Mouse (Mus musculus) MEL (cell line): ENCODE measurements around the gene Sgpp2. TPM values are rescaled to one million over a fixed set of nuclear protein-coding genes. Genes with fewer than 3 reads are reported as not detected.

Experiments
- DNase-seq: peaks from one replicate; pipeline ENCODE4 v3.0.0; 2011; ENCODE audit warnings: low read depth, low spot score
- H3K27ac ChIP-seq: 2 replicates; pipeline ENCODE4 v1.5.1; 2012; ENCODE audit warnings: low read depth, mild to moderate bottlenecking, control low read depth, low read length, moderate library complexity; ENCODE audit not compliant: control insufficient read depth
- H3K27me3 ChIP-seq, 2 experiments: fragments of 150-350 bp in 1 of 2; sonication (generic) in 1 of 2; 2 replicates each; pipeline ENCODE4 v1.6.1; 2012; ENCODE audit warnings: low read length in 2 of 2, mild to moderate bottlenecking in 2 of 2, improper control_type of control experiment in 1 of 2, moderate library complexity in 1 of 2; ENCODE audit not compliant: insufficient read depth in 2 of 2, control insufficient read depth in 1 of 2
- H3K36me3 ChIP-seq, 2 experiments: 2 replicates each; pipeline ENCODE4 v1.6.1; 2012 to 2014; ENCODE audit warnings: low read length in 2 of 2, improper control_type of control experiment in 1 of 2, inconsistent platforms in 1 of 2, mild to moderate bottlenecking in 1 of 2; ENCODE audit not compliant: insufficient read depth in 2 of 2, control insufficient read depth in 1 of 2
- H3K4me1 ChIP-seq, 2 experiments: fragments of 150-350 bp in 1 of 2; sonication (generic) in 1 of 2; 2 replicates each; pipeline ENCODE4 v1.6.1; 2012; ENCODE audit warnings: low read length in 2 of 2, improper control_type of control experiment in 1 of 2, mild to moderate bottlenecking in 1 of 2; ENCODE audit not compliant: insufficient read depth in 2 of 2, control insufficient read depth in 1 of 2
- H3K4me3 ChIP-seq, 2 experiments: fragments of 150-350 bp in 1 of 2; sonication (generic) in 1 of 2; 2 replicates each; pipeline ENCODE4 v1.5.1; 2012; ENCODE audit warnings: low read depth in 2 of 2, low read length in 2 of 2, mild to moderate bottlenecking in 2 of 2, moderate library complexity in 2 of 2, control low read depth in 1 of 2, improper control_type of control experiment in 1 of 2; ENCODE audit not compliant: control insufficient read depth in 1 of 2, insufficient read depth in 1 of 2
- H3K79me2 ChIP-seq: 2 replicates; pipeline ENCODE4 v1.6.1; 2012; ENCODE audit warnings: mild to moderate bottlenecking, low read length, moderate library complexity; ENCODE audit not compliant: control insufficient read depth, poor library complexity, insufficient read depth
- H3K9ac ChIP-seq: 2 replicates; pipeline ENCODE4 v1.6.1; 2012; ENCODE audit warnings: low read depth, mild to moderate bottlenecking, control low read depth, low read length, moderate library complexity; ENCODE audit not compliant: control insufficient read depth, poor library complexity, severe bottlenecking
- H3K9me3 ChIP-seq: fragments of 150-350 bp; sonication (generic); replicated peaks from 2 replicates; pipeline ENCODE4 v1.6.1; 2012; ENCODE audit warnings: mild to moderate bottlenecking, low read length, improper control_type of control experiment, moderate library complexity; ENCODE audit not compliant: insufficient read depth
- BHLHE40 ChIP-seq: IDR thresholded peaks from 2 replicates; pipeline ENCODE4 v1.6.1; 2012; ENCODE audit warnings: low read depth, mild to moderate bottlenecking, inconsistent platforms, low read length, improper control_type of control experiment, borderline replicate concordance
- CHD2 ChIP-seq: IDR thresholded peaks from 2 replicates; pipeline ENCODE4 v1.6.1; 2011; ENCODE audit warnings: low read length, improper control_type of control experiment
- E2F4 ChIP-seq: IDR thresholded peaks from 2 replicates; pipeline ENCODE4 v1.6.1; 2011; ENCODE audit warnings: low read depth, low read length, improper control_type of control experiment, borderline replicate concordance
- ELF1 ChIP-seq: IDR thresholded peaks from 2 replicates; pipeline ENCODE4 v1.6.1; 2014; ENCODE audit warnings: low read depth, mild to moderate bottlenecking, inconsistent platforms, low read length, improper control_type of control experiment, moderate library complexity
- EP300 ChIP-seq, 2 experiments: IDR thresholded peaks; 2 replicates each; pipeline ENCODE4 v1.6.1; 2011; ENCODE audit warnings: improper control_type of control experiment in 2 of 2, low read length in 2 of 2, low read depth in 1 of 2, mild to moderate bottlenecking in 1 of 2
- ETS1 ChIP-seq: IDR thresholded peaks from 2 replicates; pipeline ENCODE4 v1.6.1; 2012; ENCODE audit warnings: low read depth, mild to moderate bottlenecking, inconsistent platforms, low read length, improper control_type of control experiment, moderate library complexity
- GABPA ChIP-seq: IDR thresholded peaks from 2 replicates; pipeline ENCODE4 v1.6.1; 2012; ENCODE audit warnings: low read depth, mild to moderate bottlenecking, inconsistent platforms, low read length, improper control_type of control experiment, moderate library complexity
- GATA1 ChIP-seq: IDR thresholded peaks from 2 replicates; pipeline ENCODE4 v1.6.1; 2011; ENCODE audit warnings: low read depth, low read length, improper control_type of control experiment
- HCFC1 ChIP-seq: IDR thresholded peaks from 2 replicates; pipeline ENCODE4 v1.6.1; 2012; ENCODE audit warnings: low read depth, mild to moderate bottlenecking, inconsistent platforms, low read length, improper control_type of control experiment, moderate library complexity
- KAT2A ChIP-seq: conservative IDR thresholded peaks from 2 replicates; pipeline ENCODE4 v1.6.1; 2012; ENCODE audit warnings: low read depth, low read length, improper control_type of control experiment, inconsistent platforms
- MAX ChIP-seq: IDR thresholded peaks from 2 replicates; pipeline ENCODE4 v1.6.1; 2011; ENCODE audit warnings: low read length, improper control_type of control experiment
- MAZ ChIP-seq: IDR thresholded peaks from 2 replicates; pipeline ENCODE4 v1.6.1; 2012; ENCODE audit warnings: low read depth, mild to moderate bottlenecking, inconsistent platforms, low read length, improper control_type of control experiment
- MYB ChIP-seq: IDR thresholded peaks from 2 replicates; pipeline ENCODE4 v1.6.1; 2011; ENCODE audit warnings: mild to moderate bottlenecking, low read depth, low read length, improper control_type of control experiment
- NRF1 ChIP-seq: IDR thresholded peaks from 2 replicates; pipeline ENCODE4 v1.6.1; 2014; ENCODE audit warnings: low read depth, mild to moderate bottlenecking, inconsistent platforms, low read length, improper control_type of control experiment, moderate library complexity; ENCODE audit not compliant: poor library complexity, insufficient read depth, severe bottlenecking
- POLR2A ChIP-seq, 2 experiments: IDR thresholded peaks; 2 replicates each; pipeline ENCODE4 v1.6.1; 2011 to 2012; ENCODE audit warnings: low read length in 2 of 2, mild to moderate bottlenecking in 2 of 2, control low read depth in 1 of 2, improper control_type of control experiment in 1 of 2, low read depth in 1 of 2, moderate library complexity in 1 of 2; ENCODE audit not compliant: control insufficient read depth in 1 of 2, insufficient read depth in 1 of 2, poor library complexity in 1 of 2
- POLR2AphosphoS2 ChIP-seq: IDR thresholded peaks from 2 replicates; pipeline ENCODE4 v1.6.1; 2011; ENCODE audit warnings: low read length, improper control_type of control experiment
- RAD21 ChIP-seq: IDR thresholded peaks from 2 replicates; pipeline ENCODE4 v1.6.1; 2011; ENCODE audit warnings: mild to moderate bottlenecking, low read depth, low read length, improper control_type of control experiment
- RCOR1 ChIP-seq: IDR thresholded peaks from 2 replicates; pipeline ENCODE4 v1.6.1; 2012; ENCODE audit warnings: low read depth, mild to moderate bottlenecking, inconsistent platforms, low read length, improper control_type of control experiment
- TAL1 ChIP-seq: IDR thresholded peaks from 2 replicates; pipeline ENCODE4 v1.6.1; 2012; ENCODE audit warnings: mild to moderate bottlenecking, inconsistent platforms, low read length, moderate library complexity, mixed read lengths
- TBP ChIP-seq: IDR thresholded peaks from 2 replicates; pipeline ENCODE4 v1.8.0; 2011; ENCODE audit warnings: low read depth, low read length, improper control_type of control experiment
- USF2 ChIP-seq, 2 experiments: IDR thresholded peaks; 2 replicates each; pipeline ENCODE4 v1.6.1; 2011 to 2012; ENCODE audit warnings: improper control_type of control experiment in 2 of 2, low read length in 2 of 2, borderline replicate concordance in 1 of 2, inconsistent platforms in 1 of 2, low read depth in 1 of 2, mild to moderate bottlenecking in 1 of 2; ENCODE audit not compliant: insufficient read depth in 1 of 2
- ZMIZ1 ChIP-seq: IDR thresholded peaks from 2 replicates; pipeline ENCODE4 v1.6.1; 2012; ENCODE audit warnings: low read depth, mild to moderate bottlenecking, inconsistent platforms, low read length, improper control_type of control experiment, moderate library complexity
- ZNF384 ChIP-seq: IDR thresholded peaks from 2 replicates; pipeline ENCODE4 v1.6.1; 2012; ENCODE audit warnings: low read depth, mild to moderate bottlenecking, inconsistent platforms, low read length, improper control_type of control experiment
- polyA plus RNA-seq, 2 experiments: library from polyadenylated mRNA; stranded (reverse) in 1 of 2; unstranded in 1 of 2; fragments of >175 nt in 1 of 2; fragments of >200 nt in 1 of 2; gene quantifications; 2 replicates each; pipeline versions ENCODE4 v1.2.1 to v1.2.4; 2012; ENCODE audit warnings: low replicate concordance in 2 of 2, low read depth in 1 of 2; ENCODE audit not compliant: insufficient read length in 2 of 2, insufficient read depth in 1 of 2, missing spikeins in 1 of 2
- total RNA-seq: library from RNA; depleted of rRNA; stranded (reverse); fragments of 300-350 nt; gene quantifications from 2 replicates; pipeline ENCODE4 v1.2.3, GENCODE M21; 2012

Sgpp2 gene
- total and polyA plus RNA-seq, 3 experiments = 0.08 to 0.12 TPM; not detected in 1

GRCm38 (mm10) chr1:78443056-78443455, 132.9 kb downstream of the Sgpp2 start:
- DNase-seq = no peak
- Histone ChIP-seq H3K9ac (no peak overlapping the region), H3K27me3 (no peaks in the 10 kb centered on the region), H3K4me1 (no peaks in the 10 kb centered on the region), H3K4me3 (no peak overlapping the region), H3K36me3 (peaks cover 0 to 15% of the 10 kb centered on the region in 2 experiments; a peak in 2 of 4 replicates), H3K79me2 (no peaks in the 10 kb centered on the region), H3K27ac (no peak overlapping the region), H3K9me3 (no peaks in the 10 kb centered on the region)
- TF ChIP-seq GABPA = no peak
- TF ChIP-seq BHLHE40 = no peak
- TF ChIP-seq ZNF384 = no peak
- no peak for TF ChIP-seq EP300 (IDR thresholded peaks at IDR 0.05; ENCODE audit: low read depth in 1 of 2, low read length in 2 of 2)
- no peak for TF ChIP-seq USF2 (IDR thresholded peaks at IDR 0.05; ENCODE audit: borderline replicate concordance in 1 of 2, insufficient read depth in 1 of 2, low read depth in 1 of 2, low read length in 2 of 2)
- TF ChIP-seq E2F4 = no peak
- no peak for TF ChIP-seq MAZ
- TF ChIP-seq POLR2A (IDR thresholded peaks at IDR 0.05; ENCODE audit: control insufficient read depth in 1 of 2, insufficient read depth in 1 of 2, low read depth in 1 of 2, low read length in 2 of 2, poor library complexity in 1 of 2) = no peak
- no peak for TF ChIP-seq ELF1

GRCm38 (mm10) chr1:78446232-78446631, 136.1 kb downstream of the Sgpp2 start:
- Histone ChIP-seq H3K27ac (no peak overlapping the region), H3K79me2 (no peaks in the 10 kb centered on the region), H3K36me3 (peaks cover 0 to 30% of the 10 kb centered on the region in 2 experiments; a peak in 2 of 4 replicates), H3K9me3 (no peaks in the 10 kb centered on the region), H3K4me3 (no peak overlapping the region), H3K27me3 (no peaks in the 10 kb centered on the region), H3K9ac (no peak overlapping the region), H3K4me1 (no peaks in the 10 kb centered on the region)
- DNase-seq = no peak
- TF ChIP-seq EP300 (IDR thresholded peaks at IDR 0.05; ENCODE audit: low read depth in 1 of 2, low read length in 2 of 2) (no peak), MAZ (no peak), TBP (no peak), ZNF384 (no peak), GABPA (no peak), TAL1 (no peak), MAX (no peak), CHD2 (no peak), MYB (no peak), POLR2AphosphoS2 (no peak), ZMIZ1 (no peak), RCOR1 (no peak), NRF1 (no peak), GATA1 (no peak), KAT2A (no peak), RAD21 (no peak), ETS1 (no peak), HCFC1 (no peak)
